Mouse (Mus musculus) liver, postnatal 0 days (tissue): ENCODE data around the gene Gcdh. TPM values are rescaled to one million over a fixed set of nuclear protein-coding genes. Genes with fewer than 3 reads are reported as not detected.

Experiments
- ATAC-seq: fragments of 200-750 bp; cut with Nextera tagmentation; 2 replicates; pipeline ENCODE4 v1.8.0; 2017; ENCODE audit warnings: mild to moderate bottlenecking, moderate library complexity
- DNase-seq: peaks from one replicate; pipeline ENCODE4 v3.0.0-alpha.2; 2016
- H3K27ac ChIP-seq: fragments of 300-500 bp; sonication (generic); 2 replicates; pipeline ENCODE4 v1.5.1; 2014; ENCODE audit warnings: antibody characterized with exemption, moderate library complexity, mild to moderate bottlenecking, low read depth
- H3K27me3 ChIP-seq: fragments of 300-500 bp; sonication (generic); 2 replicates; pipeline ENCODE4 v1.6.1; 2014; ENCODE audit warnings: low read length, control low read depth, mixed read lengths; ENCODE audit not compliant: insufficient read depth
- H3K36me3 ChIP-seq: fragments of 300-500 bp; sonication (generic); replicated peaks from 2 replicates; pipeline ENCODE4 v1.6.1; 2014; ENCODE audit warnings: mild to moderate bottlenecking, control low read depth, low read length, moderate library complexity, mixed read lengths; ENCODE audit not compliant: insufficient read depth
- H3K4me1 ChIP-seq: fragments of 300-500 bp; sonication (generic); 2 replicates; pipeline ENCODE4 v1.6.1; 2014; ENCODE audit warnings: antibody characterized with exemption, mild to moderate bottlenecking, control low read depth; ENCODE audit not compliant: insufficient read depth
- H3K4me2 ChIP-seq: fragments of 300-500 bp; sonication (generic); 2 replicates; pipeline ENCODE4 v1.6.1; 2014; ENCODE audit warnings: low read depth, mild to moderate bottlenecking, low read length, moderate library complexity, mixed read lengths
- H3K4me3 ChIP-seq: fragments of 300-500 bp; sonication (generic); 2 replicates; pipeline ENCODE4 v1.5.1; 2014; ENCODE audit warnings: low read depth, low read length
- H3K9ac ChIP-seq: fragments of 300-500 bp; sonication (generic); replicated peaks from 2 replicates; pipeline ENCODE4 v1.6.1; 2014; ENCODE audit warnings: mild to moderate bottlenecking, moderate library complexity
- H3K9me3 ChIP-seq: fragments of 300-500 bp; sonication (generic); 2 replicates; pipeline ENCODE4 v1.6.1; 2016; ENCODE audit warnings: mild to moderate bottlenecking, control low read depth, low read length, mixed read lengths
- CTCF ChIP-seq: sonication (generic); IDR thresholded peaks from 2 replicates; pipeline ENCODE4 v1.5.1; 2016; ENCODE audit warnings: antibody characterized with exemption, low read depth
- EP300 ChIP-seq: IDR thresholded peaks from 2 replicates; pipeline ENCODE4 v1.6.1; 2016; ENCODE audit warnings: antibody characterized with exemption, low read depth, mild to moderate bottlenecking
- WGBS: fragments of 180-500 bp; shearing (Covaris S2); extraction: QIAGEN DNeasy Blood & Tissue Kit; methylation state at CpG from one replicate; pipeline ENCODE4 v1.1.7; 2014; ENCODE audit not compliant: insufficient replicate concordance; 5-methylcytosine and 5-hydroxymethylcytosine counted together
- polyA plus RNA-seq: library from polyadenylated mRNA; unstranded; fragments of >200 nt; fragmentation: Nextera tagmentation; extraction: Ambion mirVana; gene quantifications from 2 replicates; pipeline ENCODE4 v1.2.1, GENCODE M21; 2015

Gcdh gene
- polyA plus RNA-seq, 1 experiment from 2014 or later = 139 TPM

DNA sequence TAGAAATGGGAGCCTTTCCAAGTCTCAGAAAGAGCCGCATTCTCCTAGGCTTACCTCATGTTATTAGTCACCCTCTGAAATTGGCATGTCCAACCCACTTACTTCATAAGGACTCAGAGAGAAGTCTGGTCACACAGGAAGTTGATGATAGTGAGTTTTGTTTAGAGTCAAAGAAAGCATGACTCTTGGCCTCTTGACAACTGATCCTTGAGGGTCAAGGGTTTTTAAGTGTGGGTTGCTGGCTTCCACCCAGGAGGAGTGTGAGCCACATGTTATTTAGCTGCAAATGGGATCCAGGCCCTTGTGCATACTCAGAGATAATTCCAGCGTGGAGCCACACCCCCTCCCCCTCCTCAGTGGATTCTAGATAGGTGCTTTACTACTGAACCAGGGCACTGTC is 27.9 kb upstream of the Gcdh start:
- Histone ChIP-seq H3K4me3 (no peak overlapping the region), H3K4me1 (no peaks in the 10 kb centered on the region), H3K27me3 (peaks cover 4% of the 10 kb centered on the region; the same call in 1 of the 2 replicates), H3K9ac (no peak overlapping the region), H3K9me3 (no peaks in the 10 kb centered on the region), H3K36me3 (no peaks in the 10 kb centered on the region), H3K4me2 (no peak overlapping the region), H3K27ac (no peak overlapping the region)
- no peak for ATAC-seq
- no peak for DNase-seq
- TF ChIP-seq CTCF (no peak), EP300 (no peak)
- 73% methylated on average over 2 of the region's 2 CpGs for WGBS

DNA sequence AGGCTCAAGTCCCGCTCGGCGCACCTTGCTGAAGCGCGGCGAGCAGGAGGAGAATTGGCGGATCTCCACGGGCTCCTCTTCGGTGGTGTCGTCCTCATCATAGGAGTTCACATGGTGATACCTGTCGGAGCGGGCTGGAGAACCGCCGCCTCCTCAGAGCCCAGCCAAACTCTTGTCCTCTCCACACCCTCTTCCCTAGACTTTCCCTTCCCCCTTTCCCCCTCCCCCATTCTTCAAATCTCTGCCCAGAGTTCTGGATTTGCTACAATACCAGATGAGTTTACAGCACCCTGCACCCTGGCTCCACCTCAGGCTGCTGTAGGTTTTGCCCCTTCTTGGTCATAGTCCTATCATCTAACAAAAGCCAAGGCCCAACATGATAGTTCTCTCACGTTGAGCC is 24.9 kb upstream of the Gcdh start:
- WGBS = 88% methylated on average over 15 of the region's 15 CpGs
- Histone ChIP-seq H3K4me1 (peaks cover under 1% of the 10 kb centered on the region; the same call in 1 of the 2 replicates), H3K27me3 (peaks cover 4% of the 10 kb centered on the region; the same call in 1 of the 2 replicates), H3K27ac (no peak overlapping the region), H3K36me3 (no peaks in the 10 kb centered on the region), H3K4me2 (no peak overlapping the region), H3K9ac (no peak overlapping the region), H3K9me3 (no peaks in the 10 kb centered on the region), H3K4me3 (no peak overlapping the region)
- no peak for ATAC-seq
- DNase-seq = no peak
- TF ChIP-seq CTCF (no peak), EP300 (no peak)

DNA sequence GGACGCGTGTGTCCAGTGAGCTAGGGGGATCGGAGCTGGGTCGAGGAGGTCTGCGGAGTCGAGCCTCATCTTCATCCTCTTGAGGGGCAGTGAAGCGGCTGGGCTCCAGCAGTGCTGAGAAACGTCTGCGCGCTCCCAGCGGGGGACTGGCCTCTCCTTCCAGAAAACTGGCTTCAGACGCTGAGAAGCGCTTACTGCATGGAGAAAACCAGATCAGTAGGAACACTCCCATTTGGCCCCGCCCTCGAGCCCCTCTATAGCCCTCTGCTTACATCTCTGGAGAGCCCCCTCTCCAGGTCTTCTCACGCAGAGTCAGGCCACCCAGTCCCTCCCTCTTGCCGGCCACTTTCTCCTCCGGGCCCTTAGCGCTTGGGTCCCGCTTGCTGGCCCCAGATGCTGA is 24.1 kb upstream of the Gcdh start:
- Histone ChIP-seq H3K4me1 (peaks cover 8% of the 10 kb centered on the region), H3K4me3 (no peak overlapping the region), H3K27me3 (peaks cover 8% of the 10 kb centered on the region), H3K27ac (no peak overlapping the region), H3K4me2 (no peak overlapping the region), H3K9ac (no peak overlapping the region), H3K36me3 (no peaks in the 10 kb centered on the region), H3K9me3 (no peaks in the 10 kb centered on the region)
- no peak for TF ChIP-seq CTCF
- TF ChIP-seq EP300 = no peak
- no peak for DNase-seq
- no peak for ATAC-seq
- WGBS = 49% methylated on average over 20 of the region's 20 CpGs

DNA sequence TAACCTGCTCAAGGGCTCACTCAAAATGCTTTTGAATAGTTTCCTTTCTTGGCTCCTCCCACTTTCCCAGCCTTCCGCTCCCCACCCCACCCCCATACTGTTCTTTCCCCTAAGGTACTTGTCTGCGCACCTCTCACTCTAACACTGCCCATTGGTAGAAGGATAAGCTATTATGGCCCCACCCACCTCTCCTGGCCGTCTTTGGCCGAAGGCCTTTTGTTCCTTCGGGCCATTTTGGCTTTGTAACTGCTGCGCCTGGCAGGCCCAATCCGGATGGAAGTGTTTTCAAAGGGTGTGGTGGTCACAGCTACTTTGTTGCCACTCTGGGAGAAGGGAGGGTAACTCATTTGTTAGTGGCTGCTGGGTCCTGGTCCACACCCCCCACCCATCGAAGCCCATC is 21.5 kb upstream of the Gcdh start:
- 86% methylated on average over 8 of the region's 8 CpGs for WGBS
- H3K9ac ChIP-seq = no peak overlapping the region
- no peak overlapping the region for H3K4me3 ChIP-seq
- no peak overlapping the region for H3K27ac ChIP-seq
- DNase-seq (no peak), ATAC-seq (no peak)
- no peak overlapping the region for H3K4me2 ChIP-seq
- peaks cover 21% of the 10 kb centered on the region for H3K27me3 ChIP-seq
- peaks cover 12% of the 10 kb centered on the region for H3K4me1 ChIP-seq
- H3K9me3 ChIP-seq = no peaks in the 10 kb centered on the region
- no peaks in the 10 kb centered on the region; the same call in 1 of the 2 replicates for H3K36me3 ChIP-seq
- TF ChIP-seq CTCF (no peak), EP300 (no peak)

DNA sequence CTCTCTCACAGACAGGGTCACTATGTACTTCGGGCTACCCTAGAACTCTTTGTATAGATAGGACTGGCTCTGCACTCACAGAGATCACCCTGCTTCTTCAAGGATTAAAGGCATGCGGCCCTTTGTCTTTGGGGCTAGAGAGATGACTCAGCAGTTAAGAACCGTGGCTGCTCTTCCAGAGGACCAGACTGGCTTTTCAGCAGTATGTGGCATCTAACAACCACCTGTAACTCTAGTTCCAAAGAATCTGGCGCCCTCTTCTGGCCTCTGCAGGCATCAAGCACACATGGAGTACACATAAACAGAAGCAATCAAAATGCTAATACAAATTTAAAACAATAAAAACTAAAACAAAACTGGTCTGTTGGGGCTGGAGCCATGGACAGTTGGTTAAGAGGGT is 20.2 kb upstream of the Gcdh start:
- DNase-seq (peak; percentile 74), ATAC-seq (no peak)
- Histone ChIP-seq H3K9ac (no peak overlapping the region), H3K9me3 (no peaks in the 10 kb centered on the region), H3K4me1 (peaks cover 25% of the 10 kb centered on the region), H3K4me2 (peak overlapping the region; percentile 81), H3K27me3 (peaks cover 21% of the 10 kb centered on the region), H3K36me3 (peaks cover 3% of the 10 kb centered on the region; the same call in 1 of the 2 replicates), H3K4me3 (no peak overlapping the region), H3K27ac (no peak overlapping the region)
- TF ChIP-seq EP300 = no peak
- peak; percentile 68 for TF ChIP-seq CTCF
- WGBS = 34% methylated on average over 4 of the region's 4 CpGs

DNA sequence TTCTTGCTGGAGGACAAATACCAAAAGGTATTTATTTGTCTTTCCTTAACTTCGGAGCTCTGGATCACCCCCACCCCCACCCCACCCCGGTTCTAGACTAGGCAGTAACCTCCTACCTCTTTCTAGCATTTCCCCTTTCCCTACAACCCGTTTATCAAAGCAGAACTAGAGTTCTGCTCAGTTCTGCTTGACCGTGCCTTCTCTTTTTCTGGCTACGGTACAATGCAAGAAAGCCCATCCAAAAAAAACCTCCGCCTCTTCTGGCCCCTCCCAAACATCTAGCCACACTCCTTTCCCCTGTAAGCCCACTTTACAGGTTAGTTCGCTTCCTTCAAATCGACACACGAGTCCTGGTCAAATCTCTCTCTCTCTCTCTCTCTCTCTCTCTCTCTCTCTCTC is 19.8 kb upstream of the Gcdh start:
- Histone ChIP-seq H3K27me3 (peaks cover 21% of the 10 kb centered on the region), H3K36me3 (peaks cover 3% of the 10 kb centered on the region; the same call in 1 of the 2 replicates), H3K4me1 (peaks cover 28% of the 10 kb centered on the region), H3K4me2 (peak overlapping the region; percentile 81), H3K9me3 (no peaks in the 10 kb centered on the region), H3K9ac (peak overlapping the region; percentile 50; the same call in 1 of the 2 replicates), H3K27ac (peak overlapping the region; percentile 13; the same call in 1 of the 2 replicates), H3K4me3 (peak overlapping the region; percentile 35)
- 8% methylated on average over 9 of the region's 9 CpGs for WGBS
- ATAC-seq (no peak), DNase-seq (no peak)
- TF ChIP-seq EP300 (no peak), CTCF (no peak)
